Mouse (Mus musculus) fibroblast of lung, adult 2 months (primary cell): ENCODE measurements around the gene Ccdc146.

Source experiments
- DNase-seq: peaks from one replicate; pipeline ENCODE4 v3.0.0-alpha.2; 2011; ENCODE audit warnings: low read depth

Gene Ccdc146

GRCm38 (mm10) chr5:21424614-21425602 lies at the start of gene Ccdc146, which contains the start of gene Fam185a:
Gene Ccdc146 (minus strand): TSS chr5:21424677.
Gene Fam185a (plus strand): TSS chr5:21424958.
- peak; percentile 99 for DNase-seq

DNA sequence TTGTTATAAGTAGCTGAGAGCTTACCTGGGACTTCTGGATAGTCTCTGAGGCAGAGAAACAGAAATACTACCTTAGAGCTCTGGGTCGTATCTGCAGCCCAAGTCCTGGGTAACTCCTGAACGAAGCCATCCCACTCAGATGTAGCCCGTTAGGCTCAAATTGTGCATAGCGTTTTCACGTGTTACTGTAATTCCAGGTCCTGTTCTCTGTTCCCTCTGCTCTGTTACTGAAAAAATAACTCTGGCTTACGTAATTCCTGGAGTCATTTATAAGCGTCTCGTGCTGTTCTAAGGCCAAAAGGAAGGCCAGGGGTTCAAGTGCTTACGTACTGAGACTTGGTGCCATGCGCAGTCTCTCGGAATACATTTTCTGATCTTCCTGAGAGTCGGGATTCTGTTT lies 43.6 kb upstream of the Ccdc146 start:
- DNase-seq = no peak

DNA sequence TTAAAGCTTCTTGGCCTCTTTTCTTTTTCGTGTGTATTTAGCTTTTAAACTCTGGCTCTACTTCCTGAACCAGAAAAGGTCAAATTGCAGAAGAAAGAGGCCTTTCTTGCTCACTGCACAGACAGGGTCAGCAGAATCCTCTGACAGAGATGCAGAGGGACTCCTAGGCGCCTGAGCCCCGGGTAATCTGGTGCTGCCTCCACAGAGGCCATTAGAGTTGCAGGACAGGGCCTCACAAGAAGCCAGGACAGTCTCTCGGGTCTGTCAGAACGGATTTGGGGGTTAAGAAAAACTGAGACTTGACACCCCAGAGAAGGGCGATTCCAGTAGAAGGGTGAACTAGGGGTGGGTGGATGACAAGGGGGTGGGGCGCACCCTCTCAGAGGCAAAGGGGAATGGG lies 42.9 kb upstream of the Ccdc146 start:
- no peak for DNase-seq

DNA sequence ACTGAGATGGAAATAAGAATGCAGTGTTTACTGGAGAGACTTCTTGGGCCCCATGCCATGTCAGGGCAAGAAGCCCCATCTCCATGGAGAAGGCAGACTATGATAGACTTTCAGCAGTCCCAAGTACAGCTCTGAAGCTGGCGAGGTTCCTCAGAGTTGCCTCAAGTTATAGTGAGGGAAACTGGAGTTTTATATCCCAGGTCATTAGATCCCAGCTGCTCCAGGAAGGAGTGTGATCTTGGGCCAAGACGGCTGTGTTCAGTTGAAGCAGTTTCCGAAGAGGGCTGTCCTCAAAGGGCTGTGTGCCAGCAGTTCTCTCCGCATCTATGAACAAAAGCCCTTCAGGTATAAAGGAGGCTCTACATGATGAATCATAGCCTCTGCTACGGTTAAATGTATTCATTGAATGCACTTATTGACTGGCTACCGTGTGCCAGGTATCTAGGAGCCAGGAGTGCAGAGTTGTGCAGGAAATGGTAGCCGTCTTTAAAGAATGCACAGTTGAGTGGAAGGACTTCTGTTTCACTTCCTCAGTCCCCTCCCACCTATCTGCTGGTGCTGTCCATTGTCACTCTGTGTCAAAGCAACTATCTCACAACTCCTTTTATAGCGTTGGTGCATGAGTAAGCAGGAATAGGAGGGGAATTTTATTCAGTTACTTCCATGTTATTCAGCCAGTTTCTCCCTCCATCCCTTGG lies 16.5 kb upstream of the Ccdc146 start:
- no peak for DNase-seq

DNA sequence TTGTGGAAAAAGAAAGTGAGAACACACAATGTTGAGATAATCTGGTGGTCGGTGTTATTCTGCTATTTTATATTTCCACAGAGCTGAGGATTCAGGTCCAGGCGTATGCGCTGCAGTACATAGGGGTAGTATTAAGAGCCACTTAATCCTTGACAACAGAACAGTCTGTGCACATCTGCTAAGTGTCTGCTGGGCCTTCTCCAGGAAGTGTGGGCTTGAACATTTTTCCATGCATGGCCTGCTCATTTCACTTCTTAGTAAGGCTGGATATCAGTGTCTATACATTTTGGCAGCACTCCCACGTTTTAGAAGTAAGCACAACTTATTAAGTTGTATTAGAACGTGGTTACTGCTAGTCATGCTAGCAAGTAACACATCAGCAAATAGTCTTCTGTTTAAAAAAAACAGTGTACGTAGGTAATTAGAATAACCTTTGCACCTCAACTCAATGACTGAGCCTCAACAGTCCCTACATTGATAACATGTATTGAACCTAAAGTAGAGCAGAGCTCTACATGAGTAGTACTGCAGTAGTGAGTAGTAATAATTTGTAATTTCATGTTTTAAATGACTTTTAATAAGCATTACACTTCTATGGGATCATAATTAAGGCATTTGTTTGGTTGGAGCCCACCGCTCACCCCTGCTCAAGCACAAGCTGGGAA lies 15.1 kb upstream of the Ccdc146 start:
- no peak for DNase-seq

GRCm38 (mm10) chr5:21438428-21438827 lies 14.0 kb upstream of the Ccdc146 start:
- no peak for DNase-seq

DNA sequence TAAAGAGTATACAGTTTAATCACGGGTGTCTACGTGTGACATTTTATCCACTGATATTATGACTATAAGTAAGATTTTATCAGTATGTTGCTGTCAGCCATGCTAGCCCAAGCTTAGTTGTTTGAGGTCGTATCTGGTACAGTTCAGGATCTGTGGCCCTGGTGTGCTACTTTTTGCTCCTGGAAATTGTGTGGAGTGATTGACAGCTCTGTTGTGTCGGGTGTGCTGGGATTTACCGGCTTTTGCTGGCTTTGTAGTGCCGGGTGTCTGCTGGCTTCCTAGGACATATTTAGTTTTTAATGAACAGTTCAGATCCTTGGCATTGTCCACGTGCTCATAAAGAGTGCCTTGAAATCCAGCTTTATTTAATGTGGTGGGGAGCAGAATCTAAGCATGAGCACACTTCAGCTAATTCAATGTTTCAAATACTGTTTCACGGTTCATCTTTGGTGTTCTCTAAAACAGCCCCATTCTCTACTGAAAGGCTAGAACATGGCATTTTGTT lies 12.0 kb upstream of the Ccdc146 start:
- no peak for DNase-seq

DNA sequence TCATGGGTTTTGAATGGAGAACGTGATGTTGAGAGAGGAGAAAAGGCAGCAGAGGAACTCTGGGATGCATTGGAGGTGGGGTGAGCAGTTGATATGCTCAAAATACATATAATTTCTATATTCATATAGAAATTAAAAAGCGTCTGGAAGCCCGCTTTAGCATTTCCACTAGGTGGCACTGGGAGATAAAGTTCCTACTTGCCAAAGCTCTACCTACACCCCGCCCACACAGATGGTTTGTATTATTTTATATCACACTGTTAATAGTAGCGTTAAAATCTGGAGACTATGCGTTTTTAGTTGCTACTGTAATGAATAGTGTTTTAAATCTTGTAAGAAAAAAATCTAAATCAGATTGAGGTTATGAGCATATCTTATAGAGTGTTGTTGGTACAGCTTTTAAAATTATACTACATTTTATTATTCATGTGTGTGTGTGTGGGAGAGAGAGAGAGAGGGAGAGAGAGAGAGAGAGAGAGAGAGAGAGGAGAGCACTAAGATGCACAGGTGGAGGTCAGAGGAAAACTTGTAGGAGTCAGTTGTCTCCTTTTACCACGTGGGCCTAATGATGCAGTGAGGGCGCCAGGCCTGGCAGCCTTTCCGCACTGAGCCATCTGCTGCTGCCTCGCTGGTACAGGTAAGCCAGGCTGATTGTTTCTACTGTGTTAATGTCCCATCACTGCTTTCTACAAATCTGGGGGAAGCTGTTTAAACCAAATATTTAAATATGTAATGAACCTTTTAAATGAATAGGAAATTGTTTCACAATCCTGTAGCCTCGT lies 9.9 kb upstream of the Ccdc146 start:
- peak; percentile 16 for DNase-seq

GRCm38 (mm10) chr5:21426666-21427065 lies 2.2 kb upstream of the Ccdc146 start:
- DNase-seq = no peak

- peak; percentile 19 for DNase-seq
Observed at GRCm38 (mm10) chr5:21420609-21421008, 3.9 kb downstream of the Ccdc146 start.

GRCm38 (mm10) chr5:21418613-21419012 lies 5.9 kb downstream of the Ccdc146 start:
- DNase-seq = no peak

- no peak for DNase-seq
Observed at GRCm38 (mm10) chr5:21414116-21414820, 10.2 kb downstream of the Ccdc146 start.

GRCm38 (mm10) chr5:21413322-21413721 lies 11.2 kb downstream of the Ccdc146 start:
- DNase-seq = no peak

- no peak for DNase-seq
Observed at GRCm38 (mm10) chr5:21412056-21412455, 12.4 kb downstream of the Ccdc146 start.

GRCm38 (mm10) chr5:21411261-21411666 lies 13.2 kb downstream of the Ccdc146 start:
- no peak for DNase-seq

GRCm38 (mm10) chr5:21395205-21395840 lies 29.2 kb downstream of the Ccdc146 start:
- DNase-seq = no peak

DNA sequence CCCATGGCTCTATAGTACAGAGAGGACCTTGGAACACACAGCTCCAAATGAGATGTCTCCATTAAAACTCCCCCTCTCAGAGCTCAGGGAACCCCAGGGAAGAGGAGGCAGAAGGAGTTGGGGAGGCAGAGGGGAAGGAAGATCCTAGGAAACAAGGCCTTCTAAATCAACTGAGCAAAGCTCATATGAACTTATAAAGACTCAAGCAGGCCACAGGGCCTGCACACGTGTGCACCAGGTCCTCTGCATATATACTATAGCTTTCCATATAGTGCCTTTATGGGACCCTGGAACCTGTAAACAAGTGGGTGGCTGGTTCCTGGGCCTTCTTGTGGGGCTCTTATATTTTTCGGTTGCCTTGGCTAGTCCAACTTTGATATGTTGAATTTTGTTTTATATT lies 29.9 kb downstream of the Ccdc146 start:
- no peak for DNase-seq

DNA sequence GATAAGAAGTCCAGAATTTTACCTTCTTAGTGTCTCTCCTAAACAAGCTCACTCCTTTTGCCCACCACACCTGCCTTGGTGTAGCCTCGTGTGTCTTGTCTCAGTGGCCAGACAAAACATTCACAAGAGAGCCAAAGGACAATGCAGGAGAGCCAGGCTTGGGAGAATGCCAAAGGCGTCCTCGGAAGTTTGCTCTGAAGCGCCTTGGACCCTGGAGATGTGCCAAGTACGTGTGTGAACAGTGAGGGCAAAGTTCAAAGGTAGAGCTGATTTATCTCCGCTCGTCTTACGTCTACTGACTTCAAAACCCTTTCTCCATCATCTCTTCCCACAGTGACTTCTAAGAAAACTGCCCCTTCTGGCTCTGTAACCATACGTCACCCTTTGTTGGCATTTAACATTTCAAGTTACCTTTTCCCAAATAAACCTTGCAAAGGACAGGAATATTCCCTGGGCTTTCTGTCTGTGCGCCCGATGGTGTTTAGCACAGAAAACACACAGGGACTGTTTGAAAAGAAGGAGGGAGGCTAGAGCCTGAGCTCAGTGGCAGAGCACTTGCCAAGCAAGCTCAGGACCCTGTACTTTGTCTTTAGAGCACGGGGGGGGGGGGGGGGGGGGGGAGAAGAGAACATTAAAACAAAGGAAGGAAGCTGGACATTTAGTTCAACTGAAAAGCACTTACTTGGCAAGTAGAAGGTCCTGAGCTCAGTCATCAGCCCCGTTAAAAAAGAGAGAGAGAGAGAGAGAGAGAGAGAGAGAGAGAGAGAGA lies 32.7 kb downstream of the Ccdc146 start:
- no peak for DNase-seq

DNA sequence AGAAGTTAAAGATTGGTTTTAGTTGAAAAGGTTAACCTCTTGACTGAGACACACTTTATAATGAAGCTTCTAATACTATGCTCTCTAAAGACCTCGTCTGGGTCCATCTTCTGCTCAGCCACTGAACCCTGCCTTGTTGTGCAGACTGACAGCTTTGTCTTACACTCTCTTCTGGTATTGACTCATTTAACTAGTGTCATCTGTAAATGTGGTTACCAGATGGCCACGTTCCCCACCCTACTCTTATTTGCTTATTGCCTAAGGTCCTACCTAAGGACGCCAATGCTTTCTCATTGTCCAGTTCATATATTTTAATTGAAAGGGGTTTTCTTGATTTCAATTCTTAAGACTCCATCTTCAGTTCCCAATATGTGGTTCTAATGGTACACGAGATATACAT lies 35.6 kb downstream of the Ccdc146 start:
- no peak for DNase-seq

- no peak for DNase-seq
Observed at GRCm38 (mm10) chr5:21387340-21387739, 37.1 kb downstream of the Ccdc146 start.
